Mouse (Mus musculus): ENCODE data around the gene Cebpg.

DNA sequence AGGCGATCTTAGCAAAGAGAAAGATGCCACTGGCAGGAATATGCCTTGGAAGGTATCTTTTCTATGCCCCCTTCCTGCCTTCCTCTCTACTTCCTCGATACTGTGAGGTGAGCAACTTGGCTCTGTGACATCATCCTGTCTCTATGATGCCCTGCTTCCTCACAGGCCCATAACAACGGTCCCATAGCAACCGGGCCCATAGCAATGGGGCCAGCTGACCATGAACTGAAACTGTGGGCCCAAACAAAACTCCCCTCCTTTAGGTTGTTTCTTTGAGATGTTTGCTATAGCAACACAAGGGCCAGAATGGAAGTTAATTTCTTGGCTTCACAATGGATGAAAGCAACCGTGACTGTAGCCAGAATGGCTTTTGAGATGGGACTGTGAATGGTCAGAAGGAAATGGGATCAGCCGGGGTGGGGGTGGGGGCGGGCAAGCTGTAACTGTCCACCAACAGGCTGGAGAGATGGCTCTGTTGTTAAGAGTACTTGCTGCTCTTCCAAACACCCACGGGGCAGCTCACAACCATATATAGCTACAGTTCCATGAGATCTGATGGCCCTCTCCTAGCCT is 10.4 kb upstream of the Cebpg start:
- TF ChIP-seq POLR2A (IDR thresholded peaks at IDR 0.05; ENCODE audit: extremely low read depth, insufficient read depth, low read length) (no peak), CTCF (IDR thresholded peaks at IDR 0.05; ENCODE audit: low read depth, low read length) (no peak)

All from liver, adult 2 months (tissue).